ENCODE assay signal across 19 mouse cellular contexts in genomic region chr7:71374059-71374458, GRCm38 (mm10). TPM values are rescaled to one million over a fixed set of nuclear protein-coding genes. Genes with fewer than 3 reads are reported as not detected.
DNase-seq lines count a peak whose midpoint lies in the region; ATAC-seq lines count a peak whose summit lies in the region.
"Had no signal": no experiment of that assay in that cellular context is flagged by ENCODE, and none has a peak within 500 bp of the region (broad histone marks: within the 10 kb centered on the region; RNA-seq: fewer than 3 reads in every experiment).

No protein-coding gene starts in this region.

- peaks cover 4% of the 10 kb centered on the region for H3K4me1 ChIP-seq in forebrain, embryonic 13.5 days
- H3K4me1 ChIP-seq in forebrain, embryonic 11.5 days (replicated peaks; ENCODE audit: control insufficient read depth, insufficient read depth, low read length): no peaks in the 10 kb centered on the region
- H3K4me1 ChIP-seq in kidney, embryonic 16.5 days (ENCODE audit: insufficient read depth, low read length): peaks cover 17% of the 10 kb centered on the region
- H3K4me1 ChIP-seq in forebrain, embryonic 16.5 days (replicated peaks; ENCODE audit: control insufficient read depth, insufficient read depth, low read length): peaks cover 15% of the 10 kb centered on the region

- H3K36me3 ChIP-seq in forebrain, embryonic 13.5 days (ENCODE audit: poor library complexity, severe bottlenecking): no peaks in the 10 kb centered on the region
- no peaks in the 10 kb centered on the region for H3K36me3 ChIP-seq in forebrain, embryonic 11.5 days (ENCODE audit: control insufficient read depth, insufficient read depth, low read length)
- H3K36me3 ChIP-seq in kidney, embryonic 16.5 days (ENCODE audit: insufficient read depth, low read length): no peaks in the 10 kb centered on the region
- H3K36me3 ChIP-seq in forebrain, embryonic 16.5 days (ENCODE audit: control insufficient read depth, insufficient read depth): no peaks in the 10 kb centered on the region

- peak; percentile 85 for ATAC-seq in forebrain, embryonic 13.5 days
- ATAC-seq in forebrain, embryonic 11.5 days (replicated peaks; ENCODE audit: low FRiP score): no peak
- peak; percentile 53 for ATAC-seq in kidney, embryonic 16.5 days (ENCODE audit: low FRiP score, low TSS enrichment)
- peak; percentile 96 for ATAC-seq in forebrain, embryonic 16.5 days
- ATAC-seq: inflammation-experienced regulatory T-cells, adult 6 months; lung, postnatal 0 days had no signal

- no peak overlapping the region; the same call in 1 of the 2 replicates for H3K27ac ChIP-seq in forebrain, embryonic 13.5 days
- no peak overlapping the region for H3K27ac ChIP-seq in forebrain, embryonic 11.5 days (ENCODE audit: low read depth, low read length)
- H3K27ac ChIP-seq in kidney, embryonic 16.5 days (ENCODE audit: low read length): peak overlapping the region; percentile 65; the same call in 1 of the 2 replicates
- peak overlapping the region; percentile 72 for H3K27ac ChIP-seq in forebrain, embryonic 16.5 days (ENCODE audit: low read length)

- H3K4me3 ChIP-seq in forebrain, embryonic 13.5 days: no peak overlapping the region
- no peak overlapping the region for H3K4me3 ChIP-seq in forebrain, embryonic 11.5 days (ENCODE audit: low read depth, low read length)
- no peak overlapping the region for H3K4me3 ChIP-seq in kidney, embryonic 16.5 days (ENCODE audit: low read length)
- no peak overlapping the region for H3K4me3 ChIP-seq in forebrain, embryonic 16.5 days (replicated peaks; ENCODE audit: low read length)

- 58% methylated on average over 5 of the region's 5 CpGs for WGBS in forebrain, embryonic 13.5 days
- WGBS in forebrain, embryonic 11.5 days: 84% methylated on average over 5 of the region's 5 CpGs
- 40% methylated on average over 5 of the region's 5 CpGs for WGBS in kidney, embryonic 16.5 days
- 28% methylated on average over 5 of the region's 5 CpGs for WGBS in forebrain, embryonic 16.5 days

- DNase-seq in forebrain, embryonic 11.5 days (ENCODE audit: low spot score): no peak
- no peak for DNase-seq in kidney, postnatal 14 days
- DNase-seq in 3T3-L1 (ENCODE audit: low read depth, low spot score): peak; percentile 42
- no peak for DNase-seq in cerebellum, adult 11-12 months
- DNase-seq: B cell, adult 2 months; cerebellum, adult 2 months; heart, adult 18-20 months; kidney, postnatal 36 days; left cerebral cortex, postnatal 4 days; right cerebral cortex, postnatal 14 days; thymus, postnatal 36 days had no signal

- no peak overlapping the region for H3K9ac ChIP-seq in forebrain, embryonic 13.5 days
- no peak overlapping the region for H3K9ac ChIP-seq in forebrain, embryonic 11.5 days (ENCODE audit: low read length)
- no peak overlapping the region for H3K9ac ChIP-seq in kidney, embryonic 16.5 days (replicated peaks; ENCODE audit: low read length)
- H3K9ac ChIP-seq in forebrain, embryonic 16.5 days (replicated peaks; ENCODE audit: low read depth, low read length): no peak overlapping the region; the same call in 1 of the 2 replicates

- H3K27me3 ChIP-seq in forebrain, embryonic 13.5 days: peaks cover 15% of the 10 kb centered on the region
- H3K27me3 ChIP-seq in forebrain, embryonic 11.5 days (ENCODE audit: control insufficient read depth, insufficient read depth, low read length): no peaks in the 10 kb centered on the region; the same call in 1 of the 2 replicates
- no peaks in the 10 kb centered on the region for H3K27me3 ChIP-seq in kidney, embryonic 16.5 days (ENCODE audit: insufficient read depth, low read length)
- peaks cover 2% of the 10 kb centered on the region for H3K27me3 ChIP-seq in forebrain, embryonic 16.5 days (replicated peaks; ENCODE audit: control insufficient read depth, insufficient read depth, low read length)

- H3K9me3 ChIP-seq in forebrain, embryonic 13.5 days (replicated peaks): no peaks in the 10 kb centered on the region
- no peaks in the 10 kb centered on the region for H3K9me3 ChIP-seq in forebrain, embryonic 11.5 days (ENCODE audit: control insufficient read depth, low read length)
- H3K9me3 ChIP-seq in kidney, embryonic 16.5 days (ENCODE audit: low read length): no peaks in the 10 kb centered on the region
- no peaks in the 10 kb centered on the region for H3K9me3 ChIP-seq in forebrain, embryonic 16.5 days (ENCODE audit: control insufficient read depth, low read length)

- H3K4me2 ChIP-seq in forebrain, embryonic 13.5 days: no peak overlapping the region
- no peak overlapping the region for H3K4me2 ChIP-seq in forebrain, embryonic 11.5 days (ENCODE audit: low read depth, low read length, severe bottlenecking)
- H3K4me2 ChIP-seq in kidney, embryonic 16.5 days (replicated peaks; ENCODE audit: low read depth, low read length): no peak overlapping the region
- no peak overlapping the region for H3K4me2 ChIP-seq in forebrain, embryonic 16.5 days (ENCODE audit: low read length)
- H3K4me2 ChIP-seq: liver, embryonic 11.5 days had no signal

RNA-seq across cellular contexts. Expression of gene Gm10295, which starts 22.8 kb away (rescaled TPM):
- not detected in 2 replicates for polyA plus RNA-seq in forebrain, embryonic 13.5 days (2015; fragmentation: Nextera tagmentation; extraction: Ambion mirVana)
- polyA plus RNA-seq in forebrain, embryonic 11.5 days (2014; fragmentation: Nextera tagmentation; extraction: Ambion mirVana): not detected in 2 replicates
- polyA plus RNA-seq in kidney, embryonic 16.5 days (2015; fragmentation: Nextera tagmentation; extraction: Ambion mirVana): not detected in 2 replicates
- polyA plus RNA-seq in forebrain, embryonic 16.5 days (2015; fragmentation: Nextera tagmentation; extraction: Ambion mirVana): not detected in 2 replicates
- polyA plus RNA-seq: cerebellum, adult 2 months; cortical plate, adult 2 months; heart, embryonic 16.5 days; liver, embryonic 11.5 days; lung, postnatal 0 days had no signal

Comparison
In these comparisons a context has a peak if more than half of its experiments do, and no peak if none do; other contexts are left out.
1. H3K27ac ChIP-seq: peak in kidney, embryonic 16.5 days (single experiment) and forebrain, embryonic 16.5 days (single experiment); none in forebrain, embryonic 13.5 days (single experiment) and forebrain, embryonic 11.5 days (single experiment).